Mouse (Mus musculus) layer of hippocampus, adult 8-10 months (tissue): ENCODE results near the gene Nelfcd. TPM values are rescaled to one million over a fixed set of nuclear protein-coding genes. Genes with fewer than 3 reads are reported as not detected.

Source experiments
- DNase-seq, 2 experiments: peaks; one replicate each; pipeline ENCODE4 v3.0.0; 2022; ENCODE audit warnings: low spot score in 2 of 2
- total RNA-seq, 4 experiments: library from RNA; stranded (reverse); gene quantifications; 2 replicates each; pipeline ENCODE4 v1.2.4; 2022

Gene Nelfcd
- total RNA-seq, result 10 to 100 TPM; 51.7 to 60.3 (median 54.7) TPM

DNA sequence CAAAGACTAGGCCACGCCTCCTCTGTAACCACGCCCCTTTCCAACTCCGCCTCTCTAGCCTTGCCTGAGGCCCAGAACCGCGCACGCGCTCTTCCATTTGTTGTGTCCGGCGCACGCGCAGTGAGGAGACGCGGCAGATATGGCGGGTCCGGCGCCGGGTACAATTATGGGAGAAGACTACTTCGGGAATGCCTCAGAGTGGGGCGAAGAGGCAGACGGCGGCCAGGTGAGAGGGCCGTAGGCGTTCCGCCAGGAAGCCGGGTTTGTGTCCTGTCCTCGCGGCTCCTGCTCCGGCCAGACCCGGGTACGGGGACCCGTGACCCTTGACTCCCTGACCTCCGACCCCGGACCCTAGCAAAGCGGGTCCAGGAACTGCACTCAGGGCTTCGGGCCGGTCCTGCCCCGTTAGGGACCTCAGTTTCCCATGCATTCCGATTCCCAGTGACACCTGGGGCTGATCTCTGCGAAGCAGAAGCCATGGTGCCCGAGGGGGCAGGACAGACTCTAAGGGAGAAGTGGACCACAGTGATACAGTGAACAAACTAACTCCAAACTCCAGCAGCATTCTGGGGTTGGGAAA, at the start of gene Nelfcd:
Gene Nelfcd (plus strand): TSS at position 74 of the 580 bp plus-strand sequence.
- DNase-seq, result peak; percentile 90 to 95

- DNase-seq, result no peak
Observed at GRCm38 (mm10) chr2:174366571-174366970, 49.0 kb upstream of the Nelfcd start.

DNA sequence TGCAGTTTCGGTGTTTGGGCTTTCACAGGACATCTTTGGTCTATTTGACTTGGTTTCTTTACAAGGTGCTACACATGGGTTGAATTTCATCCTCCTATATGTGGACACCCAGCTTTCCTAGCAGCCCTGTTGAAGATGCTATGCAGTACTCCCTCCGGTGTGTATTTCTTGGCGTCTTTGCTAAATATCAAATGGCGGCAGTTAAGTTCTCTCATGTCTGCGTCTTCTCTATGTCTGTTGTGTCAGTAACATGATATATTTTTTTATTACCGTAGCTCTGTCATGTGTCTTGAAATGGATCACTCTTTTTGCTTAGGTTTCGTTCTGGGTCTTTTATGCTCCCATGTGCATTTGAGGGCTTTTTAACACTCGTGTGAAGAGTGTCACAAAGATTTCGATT, 34.6 kb upstream of the Nelfcd start:
- no peak for DNase-seq

GRCm38 (mm10) chr2:174391936-174392335, 23.7 kb upstream of the Nelfcd start:
- no peak for DNase-seq

DNA sequence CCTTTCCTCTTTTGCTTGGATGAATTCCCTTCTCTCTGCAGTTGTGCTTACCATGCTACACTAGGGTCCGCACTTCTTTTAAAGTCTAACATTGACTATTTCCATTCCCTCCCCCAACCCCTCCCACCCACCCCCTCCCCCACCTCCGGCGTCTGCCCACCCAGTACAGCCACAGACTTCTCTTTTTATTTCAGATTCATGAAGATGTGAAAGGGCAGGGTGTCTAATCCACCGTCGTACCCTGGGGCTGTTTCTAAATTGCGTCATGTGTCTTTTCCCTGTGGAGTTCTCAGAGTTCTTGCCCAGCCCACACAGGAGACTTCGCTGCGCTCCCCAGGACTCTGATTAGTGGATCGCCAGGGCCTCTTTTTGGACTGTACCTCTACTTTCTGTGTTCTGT, 23.1 kb upstream of the Nelfcd start:
- DNase-seq, result no peak

GRCm38 (mm10) chr2:174393383-174393782, 22.2 kb upstream of the Nelfcd start:
- no peak for DNase-seq

GRCm38 (mm10) chr2:174396643-174397042, 19.0 kb upstream of the Nelfcd start:
- DNase-seq, result no peak

DNA sequence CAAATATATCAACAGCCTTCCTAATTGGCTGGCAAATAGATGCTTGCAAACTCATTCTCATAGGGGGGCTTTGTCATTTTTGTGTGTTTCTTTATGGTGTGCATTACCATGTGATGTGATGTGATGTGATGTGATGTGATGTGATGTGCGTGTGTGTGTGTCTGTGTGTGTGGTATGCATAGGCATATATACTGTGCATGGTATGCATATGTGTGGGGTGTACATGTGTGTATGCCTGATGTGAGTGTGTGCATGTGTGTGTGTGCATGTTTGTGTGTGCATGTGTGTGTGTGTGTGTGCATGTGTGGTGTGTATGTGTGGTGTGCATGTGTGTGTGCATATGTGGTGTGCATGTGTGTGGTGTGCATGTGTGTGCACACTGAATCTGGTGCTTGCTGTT, 18.5 kb upstream of the Nelfcd start:
- no peak for DNase-seq

DNA sequence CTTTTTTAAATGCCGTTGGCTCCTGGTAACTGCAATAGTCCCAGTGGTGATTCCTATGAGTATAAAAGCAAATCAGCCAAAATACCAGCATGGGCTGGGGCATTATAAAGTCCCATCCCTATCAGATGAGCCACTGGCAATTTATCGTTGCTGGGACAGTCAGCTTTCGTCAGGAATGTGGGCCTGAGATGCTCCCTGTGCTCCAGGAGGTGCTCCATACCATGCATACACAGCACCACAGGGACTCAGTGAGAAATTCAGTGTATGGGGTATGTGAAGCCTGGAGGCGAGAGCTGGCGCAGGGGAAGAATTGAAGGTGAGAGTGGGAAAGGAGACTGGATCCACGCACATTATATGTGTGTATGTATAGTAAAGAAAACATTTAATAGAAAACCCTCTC, 17.7 kb upstream of the Nelfcd start:
- no peak for DNase-seq

DNA sequence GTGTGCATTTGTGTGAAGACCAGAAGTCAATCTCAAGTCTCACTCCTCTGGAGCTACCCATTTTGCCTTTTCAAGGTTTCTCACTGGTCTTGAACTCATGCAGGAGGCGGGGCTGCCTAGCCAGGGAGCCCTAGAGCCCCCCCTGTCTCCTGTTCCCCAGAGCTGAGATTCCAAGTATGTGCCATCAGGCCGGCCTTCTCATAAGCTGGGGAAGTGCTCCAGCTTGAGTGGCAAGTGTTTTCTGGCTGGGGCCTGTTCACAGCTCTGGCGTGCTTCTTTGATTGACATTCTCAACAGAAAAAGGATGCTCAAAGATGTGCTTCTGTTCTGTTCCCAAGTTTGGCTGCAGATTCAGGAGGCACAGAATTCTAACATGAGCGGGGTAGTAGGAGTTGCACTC, 15.2 kb upstream of the Nelfcd start:
- no peak for DNase-seq

DNA sequence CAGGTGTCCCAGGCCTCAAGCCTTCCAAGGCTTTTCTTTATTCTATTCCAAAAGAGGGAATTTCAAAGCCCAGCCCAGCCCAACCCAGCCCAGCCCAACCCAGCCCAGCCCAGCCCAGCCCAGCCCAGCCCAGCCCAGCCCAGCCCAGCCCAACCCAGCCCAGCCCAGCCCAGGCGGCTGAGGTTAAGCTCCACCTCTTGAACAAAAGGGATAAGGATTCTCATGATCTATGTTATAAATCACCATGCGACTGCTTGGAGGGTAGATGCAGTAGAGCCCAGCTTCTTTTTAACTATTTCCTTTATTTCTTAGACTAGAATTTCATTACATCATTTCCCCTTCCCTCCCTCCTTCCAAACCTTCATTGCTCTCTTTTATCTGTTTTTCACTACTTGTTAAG, 5.4 kb upstream of the Nelfcd start:
- DNase-seq, result no peak

DNA sequence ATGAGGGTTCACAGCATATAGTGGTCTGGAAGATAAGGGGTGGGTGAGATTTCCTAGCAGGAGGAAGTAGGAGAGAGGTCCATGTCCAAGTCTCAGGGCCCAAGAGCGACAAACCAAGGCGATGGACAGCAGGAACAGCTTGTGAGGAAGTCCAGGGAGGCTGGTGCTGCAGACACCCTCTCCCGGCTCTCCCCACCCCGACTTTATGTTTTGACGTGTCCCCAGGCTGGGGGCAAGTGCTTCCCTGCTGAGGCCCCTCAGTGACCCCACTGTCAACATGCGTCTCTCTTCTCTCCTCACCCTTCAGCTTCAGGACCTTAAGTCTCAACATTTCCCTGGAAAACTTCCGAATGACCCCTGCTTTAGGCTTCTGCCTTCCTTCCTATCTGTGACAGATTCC, 2.5 kb upstream of the Nelfcd start:
- DNase-seq, result no peak

GRCm38 (mm10) chr2:174415001-174415730, 438 bp upstream of the Nelfcd start:
- DNase-seq, result no peak

- no peak for DNase-seq
Observed at GRCm38 (mm10) chr2:174421107-174421506, 5.5 kb downstream of the Nelfcd start.

DNA sequence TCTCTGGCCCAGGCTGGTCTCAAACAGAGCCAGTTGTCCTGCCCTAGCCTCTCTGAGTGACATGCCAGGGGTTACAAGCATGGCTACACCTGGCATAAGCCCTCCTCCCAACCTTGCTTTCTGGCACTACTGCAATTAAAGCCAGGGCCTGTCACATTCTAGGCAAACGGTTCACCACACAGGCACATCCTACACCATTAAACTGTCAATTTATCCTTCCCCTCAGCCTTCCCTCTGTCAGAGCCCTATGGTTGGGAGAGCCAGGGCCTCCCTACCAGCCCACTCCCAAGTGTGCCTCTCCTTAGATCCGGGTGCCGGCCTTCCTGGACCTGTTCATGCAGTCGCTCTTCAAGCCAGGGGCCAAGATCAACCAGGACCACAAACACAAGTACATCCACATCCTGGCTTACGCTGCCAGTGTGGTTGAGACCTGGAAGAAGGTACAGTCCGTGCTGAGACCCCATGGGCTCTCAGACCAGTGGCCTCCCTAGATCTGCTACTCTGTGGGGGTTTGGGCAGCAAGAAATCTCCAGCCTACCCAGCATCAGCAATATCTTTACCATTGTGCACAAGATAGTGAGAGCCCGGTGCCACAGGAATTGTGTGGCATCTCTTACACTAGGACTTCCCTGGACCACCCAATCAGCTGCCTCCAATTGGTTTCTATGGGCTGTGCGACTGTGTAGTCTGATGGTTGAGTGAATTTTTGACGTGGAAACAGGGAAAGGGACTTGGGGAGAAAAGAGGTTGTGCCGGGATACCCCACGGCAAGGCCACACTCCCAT, 8.9 kb downstream of the Nelfcd start:
- DNase-seq, result no peak

GRCm38 (mm10) chr2:174426856-174427255, 11.3 kb downstream of the Nelfcd start:
- DNase-seq, result no peak

GRCm38 (mm10) chr2:174428076-174428835, 12.7 kb downstream of the Nelfcd start:
- DNase-seq, result no peak

DNA sequence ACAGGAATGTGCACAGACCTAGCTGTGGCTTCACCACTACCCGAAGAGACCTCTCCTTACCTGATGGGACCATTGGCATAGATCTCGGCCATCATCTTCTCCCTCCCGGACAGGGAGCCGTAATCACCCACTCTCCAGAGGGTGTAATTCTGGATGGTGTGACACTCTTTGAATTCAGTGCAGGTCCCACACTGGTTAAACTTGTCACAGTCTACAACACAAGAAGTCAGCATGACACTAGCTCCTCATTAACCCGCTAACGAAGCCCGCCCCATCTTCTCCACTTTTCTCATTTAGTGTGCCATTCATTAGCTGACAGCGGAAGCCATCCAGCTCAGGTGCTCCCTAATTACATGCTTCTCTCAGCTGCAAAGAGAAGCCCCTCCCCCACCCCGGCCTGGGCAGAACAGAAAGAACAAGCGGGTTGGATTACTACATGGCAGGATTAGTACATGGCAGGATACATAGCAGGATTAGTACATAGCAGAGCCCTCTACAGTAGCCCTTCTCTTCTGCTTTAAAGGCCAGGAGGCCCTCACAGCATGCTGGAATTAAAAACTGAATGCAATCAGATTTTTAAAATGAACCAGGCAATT, 13.5 kb downstream of the Nelfcd start:
- no peak for DNase-seq

GRCm38 (mm10) chr2:174434943-174435342, 19.3 kb downstream of the Nelfcd start:
- no peak for DNase-seq

GRCm38 (mm10) chr2:174436076-174436701, 20.6 kb downstream of the Nelfcd start:
- no peak for DNase-seq
